Mouse (Mus musculus) liver, adult 2 months (tissue): ENCODE results near the gene Scarb1. TPM values are rescaled to one million over a fixed set of nuclear protein-coding genes. Genes with fewer than 3 reads are reported as not detected.
A peak's percentile ranks its signal among the peaks of the same experiment; 100 is the strongest.

Experiments used
- DNase-seq: peaks from one replicate; pipeline ENCODE4 v3.0.0-alpha.2; 2011; ENCODE audit warnings: low read depth, low spot score; ENCODE audit errors: extremely low read depth
- H3K27ac ChIP-seq: fragments of 200-500 bp; replicated peaks from 2 replicates; pipeline ENCODE4 v1.5.1; 2012; ENCODE audit warnings: low read depth, mild to moderate bottlenecking, control low read depth, inconsistent platforms, low read length; ENCODE audit not compliant: insufficient read depth
- H3K27me3 ChIP-seq: fragments of 200-500 bp; 2 replicates; pipeline ENCODE4 v1.6.1; 2012; ENCODE audit warnings: mild to moderate bottlenecking, moderate library complexity, low read length, inconsistent platforms; ENCODE audit not compliant: control insufficient read depth, insufficient read depth
- H3K36me3 ChIP-seq: fragments of 200-500 bp; 2 replicates; pipeline ENCODE4 v1.6.1; 2012; ENCODE audit warnings: low read length, inconsistent platforms; ENCODE audit not compliant: control insufficient read depth, insufficient read depth
- H3K4me1 ChIP-seq: fragments of 200-500 bp; 2 replicates; pipeline ENCODE4 v1.6.1; 2011; ENCODE audit warnings: low read length; ENCODE audit not compliant: control insufficient read depth, insufficient read depth
- H3K4me3 ChIP-seq: fragments of 200-500 bp; 2 replicates; pipeline ENCODE4 v1.5.1; 2011; ENCODE audit warnings: low read depth, mild to moderate bottlenecking, control low read depth, low read length, moderate library complexity; ENCODE audit not compliant: insufficient read depth
- H3K79me2 ChIP-seq: fragments of 200-500 bp; 2 replicates; pipeline ENCODE4 v1.6.1; 2012; ENCODE audit warnings: inconsistent platforms, mild to moderate bottlenecking, low read length, moderate library complexity; ENCODE audit not compliant: control insufficient read depth, insufficient read depth
- H3K9ac ChIP-seq: fragments of 200-500 bp; 2 replicates; pipeline ENCODE4 v1.6.1; 2012; ENCODE audit warnings: low read depth, mild to moderate bottlenecking, control low read depth, inconsistent platforms, low read length
- CTCF ChIP-seq: fragments of 200-500 bp; IDR thresholded peaks from 2 replicates; pipeline ENCODE4 v1.5.1; 2011; ENCODE audit warnings: low read depth, low read length, control low read depth
- POLR2A ChIP-seq: fragments of 200-500 bp; IDR thresholded peaks from 2 replicates; pipeline ENCODE4 v1.6.1; 2011; ENCODE audit warnings: low read length, control low read depth; ENCODE audit not compliant: insufficient read depth; ENCODE audit errors: extremely low read depth
- WGBS: fragments of 180-500 bp; shearing (Covaris S2); methylation state at CpG from one replicate; pipeline ENCODE4 v1.1.7; 2018; 5-methylcytosine and 5-hydroxymethylcytosine counted together
- polyA plus RNA-seq: library from polyadenylated mRNA; depleted of rRNA; stranded (reverse); fragments of >200 nt; gene quantifications from 2 replicates; pipeline ENCODE4 v1.2.3, GENCODE M21; 2012
- total RNA-seq: library from RNA; depleted of rRNA; stranded (reverse); fragments of >200 nt; gene quantifications from 2 replicates; pipeline ENCODE4 v1.2.3, GENCODE M21; 2014

The Scarb1 gene
- total and polyA plus RNA-seq, 2 experiments, result 72.4 to 189 TPM

DNA sequence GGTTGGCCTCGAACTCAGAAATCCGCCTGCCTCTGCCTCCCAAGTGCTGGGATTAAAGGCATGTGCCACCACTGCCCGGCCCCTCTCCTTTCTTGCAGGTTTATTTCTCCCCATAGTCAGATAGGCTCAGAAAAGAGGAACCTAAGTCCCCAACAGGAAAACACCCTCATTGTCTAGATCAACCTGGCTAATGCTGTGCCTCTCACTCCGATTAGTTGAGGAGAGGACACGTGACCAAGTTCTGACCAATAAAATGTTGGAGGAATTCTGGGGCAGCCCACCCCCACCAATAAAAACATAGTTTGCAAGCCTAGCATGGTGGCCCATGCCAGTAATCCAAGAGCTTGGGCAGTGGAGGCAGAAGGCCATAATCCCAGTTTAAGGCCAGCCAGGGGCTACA is 11.0 kb upstream of the Scarb1 start:
- TF ChIP-seq POLR2A, result no peak
- TF ChIP-seq CTCF, result no peak
- Histone ChIP-seq H3K27me3 (no peaks in the 10 kb centered on the region), H3K79me2 (no peaks in the 10 kb centered on the region), H3K36me3 (no peaks in the 10 kb centered on the region), H3K4me1 (peaks cover 6% of the 10 kb centered on the region), H3K9ac (no peak overlapping the region), H3K4me3 (no peak overlapping the region), H3K27ac (no peak overlapping the region)
- 93% methylated on average over 5 of the region's 5 CpGs for WGBS
- DNase-seq, result no peak

DNA sequence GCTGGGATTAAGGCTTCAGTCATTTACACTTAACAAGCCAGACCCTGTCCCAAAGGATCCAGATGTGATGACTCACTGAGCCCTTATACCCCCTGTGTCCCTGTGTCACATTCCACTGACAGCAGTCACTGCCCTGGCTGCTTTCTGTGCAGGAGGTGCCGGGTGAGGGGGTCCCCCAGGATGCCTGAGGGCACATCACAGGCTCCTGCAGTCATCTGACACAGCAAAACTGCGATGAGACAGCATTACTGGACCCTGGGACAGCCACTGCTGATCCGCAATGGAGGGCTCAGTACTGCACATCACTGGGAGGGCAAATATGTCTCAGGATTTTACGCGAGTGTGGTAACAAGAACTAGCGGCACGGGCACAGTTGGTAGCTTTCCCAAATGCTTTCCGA is 10.2 kb upstream of the Scarb1 start:
- H3K27ac ChIP-seq, result no peak overlapping the region
- TF ChIP-seq CTCF (no peak), POLR2A (no peak)
- H3K4me3 ChIP-seq, result no peak overlapping the region
- H3K27me3 ChIP-seq, result no peaks in the 10 kb centered on the region
- WGBS, result 88% methylated on average over 8 of the region's 8 CpGs
- H3K36me3 ChIP-seq, result no peaks in the 10 kb centered on the region
- H3K9ac ChIP-seq, result no peak overlapping the region
- peaks cover 6% of the 10 kb centered on the region for H3K4me1 ChIP-seq
- no peaks in the 10 kb centered on the region for H3K79me2 ChIP-seq
- DNase-seq, result no peak

DNA sequence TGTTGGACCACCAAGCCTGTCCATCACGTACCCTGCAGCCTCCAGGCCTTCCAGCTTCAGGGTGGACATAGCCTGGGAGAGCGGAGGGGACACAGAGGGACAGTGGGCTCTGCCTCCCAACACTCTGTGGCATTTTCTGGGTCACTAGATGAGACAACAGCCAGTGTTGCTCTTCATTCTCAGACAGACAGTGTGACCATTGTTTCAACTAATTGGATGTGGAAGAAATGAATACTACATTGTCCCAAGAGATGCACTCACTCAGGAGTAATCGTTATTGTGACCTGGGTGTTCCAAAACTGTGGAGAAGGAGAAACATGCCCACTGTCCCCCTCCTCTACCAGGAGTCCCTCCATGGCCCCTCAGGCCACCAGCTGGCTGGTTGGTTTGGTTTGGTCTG is 8.5 kb upstream of the Scarb1 start:
- Histone ChIP-seq H3K36me3 (no peaks in the 10 kb centered on the region), H3K79me2 (no peaks in the 10 kb centered on the region), H3K27ac (no peak overlapping the region), H3K4me1 (peaks cover 6% of the 10 kb centered on the region), H3K9ac (no peak overlapping the region), H3K27me3 (no peaks in the 10 kb centered on the region), H3K4me3 (no peak overlapping the region)
- no peak for DNase-seq
- TF ChIP-seq CTCF, result no peak
- no peak for TF ChIP-seq POLR2A
- 89% methylated on average over 3 of the region's 3 CpGs for WGBS

DNA sequence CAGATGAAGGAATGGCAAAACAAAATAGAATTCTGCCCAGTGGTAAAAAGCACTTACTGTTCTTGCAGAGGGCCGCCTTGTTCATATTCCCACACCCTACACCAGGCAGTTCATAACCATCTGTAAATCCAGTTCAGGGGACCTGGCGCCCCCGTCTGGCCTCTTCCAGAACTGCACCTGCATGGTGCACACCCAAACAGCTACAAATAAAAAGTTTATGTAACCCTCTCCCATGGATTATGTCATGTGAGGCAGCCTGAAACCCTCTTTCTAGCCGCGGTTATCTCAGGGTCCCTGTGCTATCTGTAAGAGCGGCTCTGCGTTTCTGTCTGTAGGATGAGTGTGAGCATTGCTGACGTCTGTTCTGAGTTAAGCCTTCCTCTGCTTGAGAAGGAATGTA is 7.6 kb upstream of the Scarb1 start:
- TF ChIP-seq POLR2A (no peak), CTCF (peak; percentile 92)
- peak overlapping the region; percentile 46; the same call in 1 of the 2 replicates for H3K27ac ChIP-seq
- H3K79me2 ChIP-seq, result no peaks in the 10 kb centered on the region
- H3K4me1 ChIP-seq, result peaks cover 6% of the 10 kb centered on the region
- no peak overlapping the region for H3K9ac ChIP-seq
- 32% methylated on average over 8 of the region's 8 CpGs for WGBS
- no peak overlapping the region for H3K4me3 ChIP-seq
- DNase-seq, result peak; percentile 64
- no peaks in the 10 kb centered on the region for H3K36me3 ChIP-seq
- H3K27me3 ChIP-seq, result no peaks in the 10 kb centered on the region

DNA sequence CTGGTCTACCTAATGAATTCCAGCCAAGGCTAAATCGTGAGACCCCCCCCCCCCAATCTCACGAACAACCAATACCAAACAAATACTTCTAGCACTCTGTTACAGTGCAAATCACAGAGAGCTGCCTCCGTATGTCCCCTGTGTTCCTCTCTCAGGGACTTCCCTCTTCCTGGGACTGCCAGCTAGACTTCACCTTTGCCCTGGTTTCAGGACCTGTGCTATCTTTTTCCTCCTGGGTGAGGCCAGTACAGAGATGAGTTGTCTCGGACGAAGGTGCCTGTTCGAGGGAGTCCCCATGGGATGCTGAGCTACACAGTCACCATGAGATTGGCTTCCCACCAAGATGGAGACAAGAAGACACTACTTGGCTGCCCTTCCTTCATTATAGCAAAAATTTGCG is 7.2 kb upstream of the Scarb1 start:
- WGBS, result 11% methylated on average over 7 of the region's 7 CpGs

DNA sequence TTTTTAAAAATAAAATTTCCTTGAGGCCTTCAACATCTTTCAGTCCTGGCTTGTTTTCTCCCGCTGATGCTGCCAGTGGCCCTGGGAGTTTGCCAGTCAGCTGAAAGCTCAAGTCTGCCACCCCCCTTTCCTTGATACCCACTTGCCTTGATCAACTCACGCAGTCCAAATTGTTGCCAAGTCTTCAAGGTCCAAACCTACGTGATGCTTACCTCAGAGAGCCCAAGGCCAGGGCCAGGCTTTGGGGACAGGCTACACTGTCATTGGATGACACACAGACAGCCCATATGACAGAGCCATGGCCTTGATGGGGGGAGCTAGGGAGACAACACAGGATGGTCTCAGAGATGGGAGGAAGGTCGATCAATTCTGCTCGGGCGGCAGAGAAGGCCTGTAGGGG is 3.4 kb upstream of the Scarb1 start:
- H3K4me3 ChIP-seq, result no peak overlapping the region
- TF ChIP-seq CTCF (no peak), POLR2A (no peak)
- H3K79me2 ChIP-seq, result peaks cover 13% of the 10 kb centered on the region; the same call in 1 of the 2 replicates
- H3K27me3 ChIP-seq, result no peaks in the 10 kb centered on the region
- H3K4me1 ChIP-seq, result peaks cover 6% of the 10 kb centered on the region
- no peak overlapping the region for H3K27ac ChIP-seq
- H3K36me3 ChIP-seq, result no peaks in the 10 kb centered on the region
- H3K9ac ChIP-seq, result no peak overlapping the region
- DNase-seq, result no peak
- 88% methylated on average over 6 of the region's 6 CpGs for WGBS

More for the DNA sequence above, 7.2 kb upstream of the Scarb1 start:
- no peak overlapping the region for H3K9ac ChIP-seq
- no peak for TF ChIP-seq POLR2A
- no peak for TF ChIP-seq CTCF
- no peaks in the 10 kb centered on the region for H3K27me3 ChIP-seq
- H3K4me1 ChIP-seq, result peaks cover 6% of the 10 kb centered on the region
- H3K36me3 ChIP-seq, result no peaks in the 10 kb centered on the region
- H3K4me3 ChIP-seq, result no peak overlapping the region
- H3K79me2 ChIP-seq, result no peaks in the 10 kb centered on the region
- peak; percentile 72 for DNase-seq
- peak overlapping the region; percentile 46 for H3K27ac ChIP-seq
